Mouse (Mus musculus) lung, embryonic 14.5 days (tissue): ENCODE data around the gene Gata3. TPM values are rescaled to one million over a fixed set of nuclear protein-coding genes. Genes with fewer than 3 reads are reported as not detected.

Source experiments
- ATAC-seq: fragments of 200-750 bp; cut with Nextera tagmentation; 2 replicates; pipeline ENCODE4 v1.8.0; 2017; ENCODE audit warnings: mild to moderate bottlenecking, moderate TSS enrichment, moderate library complexity; ENCODE audit not compliant: insufficient read depth
- DNase-seq: peaks from one replicate; pipeline ENCODE4 v3.0.0-alpha.2; 2015
- H3K27ac ChIP-seq: fragments of 300-500 bp; sonication (generic); 2 replicates; pipeline ENCODE4 v1.5.1; 2014; ENCODE audit warnings: low read depth, mild to moderate bottlenecking, moderate library complexity
- H3K27me3 ChIP-seq: fragments of 300-500 bp; sonication (generic); 2 replicates; pipeline ENCODE4 v1.6.1; 2014; ENCODE audit warnings: low read length, control low read depth; ENCODE audit not compliant: insufficient read depth
- H3K36me3 ChIP-seq: fragments of 300-500 bp; sonication (generic); 2 replicates; pipeline ENCODE4 v1.6.1; 2014; ENCODE audit warnings: control low read depth; ENCODE audit not compliant: insufficient read depth
- H3K4me1 ChIP-seq: fragments of 300-500 bp; sonication (generic); 2 replicates; pipeline ENCODE4 v1.6.1; 2014; ENCODE audit warnings: antibody characterized with exemption, control low read depth; ENCODE audit not compliant: insufficient read depth
- H3K4me2 ChIP-seq: fragments of 300-500 bp; sonication (generic); 2 replicates; pipeline ENCODE4 v1.6.1; 2014; ENCODE audit warnings: mild to moderate bottlenecking
- H3K4me3 ChIP-seq: fragments of 300-500 bp; sonication (generic); 2 replicates; pipeline ENCODE4 v1.5.1; 2014; ENCODE audit warnings: low read depth, low read length
- H3K9ac ChIP-seq: fragments of 300-500 bp; sonication (generic); 2 replicates; pipeline ENCODE4 v1.6.1; 2014
- H3K9me3 ChIP-seq: fragments of 300-500 bp; sonication (generic); 2 replicates; pipeline ENCODE4 v1.6.1; 2016; ENCODE audit warnings: low read depth, low read length, control low read depth
- CTCF ChIP-seq: IDR thresholded peaks from 2 replicates; pipeline ENCODE4 v1.5.1; 2016; ENCODE audit warnings: antibody characterized with exemption, low read depth
- WGBS: fragments of 180-500 bp; shearing (Covaris S2); extraction: QIAGEN DNeasy Blood & Tissue Kit; methylation state at CpG from one replicate; pipeline ENCODE4 v1.1.7; 2014; 5-methylcytosine and 5-hydroxymethylcytosine counted together
- polyA plus RNA-seq: library from polyadenylated mRNA; unstranded; fragments of >200 nt; fragmentation: Nextera tagmentation; extraction: Ambion mirVana; gene quantifications from 2 replicates; pipeline ENCODE4 v1.2.1, GENCODE M21; 2014

The Gata3 gene
- polyA plus RNA-seq, 1 experiment from 2014 or later = 2.9 TPM

GRCm38 (mm10) chr2:9885217-9885770 is 4.5 kb downstream of the Gata3 start:
- TF ChIP-seq CTCF = no peak
- no peak overlapping the region for H3K4me3 ChIP-seq
- H3K27me3 ChIP-seq = peaks cover 94% of the 10 kb centered on the region
- WGBS = 10% methylated on average over 14 of the region's 14 CpGs
- peaks cover 7% of the 10 kb centered on the region; the same call in 1 of the 2 replicates for H3K4me1 ChIP-seq
- H3K4me2 ChIP-seq = no peak overlapping the region
- H3K27ac ChIP-seq = no peak overlapping the region
- ATAC-seq = no peak
- no peak overlapping the region for H3K9ac ChIP-seq
- no peaks in the 10 kb centered on the region for H3K36me3 ChIP-seq
- no peak for DNase-seq
- H3K9me3 ChIP-seq = no peaks in the 10 kb centered on the region

GRCm38 (mm10) chr2:9884533-9885216 is 5.2 kb downstream of the Gata3 start:
- Histone ChIP-seq H3K9ac (no peak overlapping the region), H3K36me3 (no peaks in the 10 kb centered on the region), H3K4me2 (peak overlapping the region; percentile 59), H3K27me3 (peaks cover 94% of the 10 kb centered on the region), H3K27ac (no peak overlapping the region), H3K4me3 (peak overlapping the region; percentile 22; the same call in 1 of the 2 replicates), H3K4me1 (peaks cover 7% of the 10 kb centered on the region; the same call in 1 of the 2 replicates), H3K9me3 (no peaks in the 10 kb centered on the region)
- ATAC-seq (no peak), DNase-seq (no peak)
- no peak for TF ChIP-seq CTCF
- 3% methylated on average over 15 of the region's 15 CpGs for WGBS

GRCm38 (mm10) chr2:9883803-9884532 is 5.9 kb downstream of the Gata3 start:
- H3K9me3 ChIP-seq = no peaks in the 10 kb centered on the region
- peak overlapping the region; percentile 22 for H3K4me3 ChIP-seq
- no peak overlapping the region for H3K27ac ChIP-seq
- peaks cover 89% of the 10 kb centered on the region for H3K27me3 ChIP-seq
- peaks cover 7% of the 10 kb centered on the region; the same call in 1 of the 2 replicates for H3K4me1 ChIP-seq
- no peak overlapping the region for H3K9ac ChIP-seq
- ATAC-seq (no peak), DNase-seq (no peak)
- TF ChIP-seq CTCF = no peak
- no peaks in the 10 kb centered on the region for H3K36me3 ChIP-seq
- H3K4me2 ChIP-seq = peak overlapping the region; percentile 59
- 1% methylated on average over 27 of the region's 27 CpGs for WGBS

- no peak for ATAC-seq
- H3K27ac ChIP-seq = no peak overlapping the region
- no peaks in the 10 kb centered on the region for H3K36me3 ChIP-seq
- H3K27me3 ChIP-seq = peaks cover 84% of the 10 kb centered on the region
- H3K4me1 ChIP-seq = peaks cover 7% of the 10 kb centered on the region; the same call in 1 of the 2 replicates
- H3K4me3 ChIP-seq = peak overlapping the region; percentile 32
- H3K9ac ChIP-seq = peak overlapping the region; percentile 6; the same call in 1 of the 2 replicates
- H3K4me2 ChIP-seq = peak overlapping the region; percentile 59
- no peaks in the 10 kb centered on the region for H3K9me3 ChIP-seq
- under 1% methylated on average over 43 of the region's 43 CpGs for WGBS
- no peak for TF ChIP-seq CTCF
- peak; percentile 51 for DNase-seq
Observed at GRCm38 (mm10) chr2:9882926-9883802, 6.7 kb downstream of the Gata3 start.

GRCm38 (mm10) chr2:9882371-9882925 is 7.4 kb downstream of the Gata3 start:
- Histone ChIP-seq H3K4me1 (peaks cover 7% of the 10 kb centered on the region; the same call in 1 of the 2 replicates), H3K9ac (peak overlapping the region; percentile 6; the same call in 1 of the 2 replicates), H3K27ac (no peak overlapping the region), H3K4me3 (peak overlapping the region; percentile 32), H3K27me3 (peaks cover 82% of the 10 kb centered on the region), H3K9me3 (no peaks in the 10 kb centered on the region), H3K36me3 (no peaks in the 10 kb centered on the region), H3K4me2 (peak overlapping the region; percentile 59)
- WGBS = under 1% methylated on average over 39 of the region's 39 CpGs
- ATAC-seq (no peak), DNase-seq (peak; percentile 73)
- no peak for TF ChIP-seq CTCF

GRCm38 (mm10) chr2:9881611-9882023 is 8.2 kb downstream of the Gata3 start:
- peak overlapping the region; percentile 35 for H3K4me3 ChIP-seq
- H3K4me2 ChIP-seq = peak overlapping the region; percentile 67
- no peaks in the 10 kb centered on the region for H3K9me3 ChIP-seq
- 3% methylated on average over 13 of the region's 13 CpGs for WGBS
- peaks cover 7% of the 10 kb centered on the region; the same call in 1 of the 2 replicates for H3K4me1 ChIP-seq
- no peak overlapping the region for H3K27ac ChIP-seq
- DNase-seq = peak; percentile 38
- no peaks in the 10 kb centered on the region for H3K36me3 ChIP-seq
- ATAC-seq = no peak; the same call in 1 of the 2 replicates
- H3K9ac ChIP-seq = peak overlapping the region; percentile 20; the same call in 1 of the 2 replicates
- 0 out of 2 replicates have a peak, but pooled peaks have one; percentile 1 for TF ChIP-seq CTCF
- H3K27me3 ChIP-seq = peaks cover 82% of the 10 kb centered on the region
